Comparison of ENCODE assay signal across 8 mouse cellular contexts in genomic region chr5:25498821-25499422, GRCm38 (mm10). TPM values are rescaled to one million over a fixed set of nuclear protein-coding genes. Genes with fewer than 3 reads are reported as not detected.
DNase-seq lines count a peak whose midpoint lies in the region; ATAC-seq lines count a peak whose summit lies in the region.

No protein-coding gene starts in this region.

- H3K9ac ChIP-seq in forebrain, embryonic 14.5 days (ENCODE audit: low read length) = peak overlapping the region; percentile 97
- peak overlapping the region; percentile 96 for H3K9ac ChIP-seq in hindbrain, embryonic 13.5 days
- H3K9ac ChIP-seq in midbrain, embryonic 16.5 days (ENCODE audit: low read depth, low read length) = peak overlapping the region; percentile 97

- no peaks in the 10 kb centered on the region for H3K9me3 ChIP-seq in forebrain, embryonic 14.5 days (replicated peaks; ENCODE audit: control insufficient read depth, low read length)
- H3K9me3 ChIP-seq in hindbrain, embryonic 13.5 days = no peaks in the 10 kb centered on the region
- H3K9me3 ChIP-seq in midbrain, embryonic 16.5 days (replicated peaks; ENCODE audit: control insufficient read depth, low read length, poor library complexity, severe bottlenecking) = no peaks in the 10 kb centered on the region

- H3K27ac ChIP-seq in forebrain, embryonic 14.5 days (ENCODE audit: low read depth, low read length) = peak overlapping the region; percentile 99
- peak overlapping the region; percentile 100 for H3K27ac ChIP-seq in hindbrain, embryonic 13.5 days
- peak overlapping the region; percentile 99 for H3K27ac ChIP-seq in midbrain, embryonic 16.5 days (ENCODE audit: low read length)

- peak; percentile 86 for ATAC-seq in forebrain, embryonic 14.5 days
- peak; percentile 87 for ATAC-seq in hindbrain, embryonic 13.5 days (ENCODE audit: low FRiP score)
- peak; percentile 86 for ATAC-seq in midbrain, embryonic 16.5 days

- peak; percentile 35 to 69 for DNase-seq in cerebellum, postnatal 4 days (ENCODE audit: low spot score in 2 of 2)
- DNase-seq in cerebellum, postnatal 25 days = no peak
- DNase-seq in adrenal gland, postnatal 25 days = peak; percentile 86
- DNase-seq in forebrain, embryonic 14.5 days (ENCODE audit: low spot score) = peak; percentile 85
- DNase-seq in liver = peak; percentile 82
- peak; percentile 86 for DNase-seq in testis, postnatal 14 days (ENCODE audit: low spot score)

- H3K27me3 ChIP-seq in forebrain, embryonic 14.5 days (replicated peaks; ENCODE audit: control insufficient read depth, insufficient read depth, low read length) = no peaks in the 10 kb centered on the region
- H3K27me3 ChIP-seq in hindbrain, embryonic 13.5 days = no peaks in the 10 kb centered on the region
- no peaks in the 10 kb centered on the region for H3K27me3 ChIP-seq in midbrain, embryonic 16.5 days (ENCODE audit: control insufficient read depth, insufficient read depth, low read depth, low read length)

- H3K4me2 ChIP-seq in forebrain, embryonic 14.5 days (ENCODE audit: low read length) = peak overlapping the region; percentile 74
- H3K4me2 ChIP-seq in hindbrain, embryonic 13.5 days = peak overlapping the region; percentile 67
- peak overlapping the region; percentile 75 for H3K4me2 ChIP-seq in midbrain, embryonic 16.5 days (ENCODE audit: low read length)

- H3K4me3 ChIP-seq in forebrain, embryonic 14.5 days (ENCODE audit: low read depth, low read length) = peak overlapping the region; percentile 95
- H3K4me3 ChIP-seq in hindbrain, embryonic 13.5 days = peak overlapping the region; percentile 97
- peak overlapping the region; percentile 82 for H3K4me3 ChIP-seq in midbrain, embryonic 16.5 days (ENCODE audit: low read depth, low read length)

- WGBS in forebrain, embryonic 14.5 days = 0% methylated on average over 40 of the region's 87 CpGs
- under 1% methylated on average over 53 of the region's 87 CpGs for WGBS in hindbrain, embryonic 13.5 days
- WGBS in midbrain, embryonic 16.5 days = under 1% methylated on average over 40 of the region's 87 CpGs

- H3K4me1 ChIP-seq in forebrain, embryonic 14.5 days (ENCODE audit: control insufficient read depth, insufficient read depth, low read length) = peaks cover 8% of the 10 kb centered on the region
- peaks cover 19% of the 10 kb centered on the region for H3K4me1 ChIP-seq in hindbrain, embryonic 13.5 days (replicated peaks)
- H3K4me1 ChIP-seq in midbrain, embryonic 16.5 days (ENCODE audit: control insufficient read depth, insufficient read depth, low read length) = peaks cover 25% of the 10 kb centered on the region

- H3K36me3 ChIP-seq in forebrain, embryonic 14.5 days (ENCODE audit: control insufficient read depth, insufficient read depth, low read length) = no peaks in the 10 kb centered on the region
- no peaks in the 10 kb centered on the region for H3K36me3 ChIP-seq in hindbrain, embryonic 13.5 days
- no peaks in the 10 kb centered on the region for H3K36me3 ChIP-seq in midbrain, embryonic 16.5 days (ENCODE audit: control insufficient read depth, insufficient read depth, low read length)

RNA-seq across cellular contexts. Expression of gene Kmt2c, which starts 0.3 kb away (rescaled TPM):
- 61.9 and 69.2 TPM in 2 replicates for total RNA-seq in adrenal gland, postnatal 25 days (2021)
- 22.6 and 30.3 TPM in 2 replicates for polyA plus RNA-seq in forebrain, embryonic 14.5 days (2014; fragmentation: Nextera tagmentation; extraction: Ambion mirVana)
- 20.1 and 20.3 TPM in 2 replicates for polyA plus RNA-seq in hindbrain, embryonic 13.5 days (2015; fragmentation: Nextera tagmentation; extraction: Ambion mirVana)
- 15.3 and 19.2 TPM in 2 replicates for polyA plus RNA-seq in midbrain, embryonic 16.5 days (2015; fragmentation: Nextera tagmentation; extraction: Ambion mirVana)

RNA-seq across cellular contexts. Expression of gene Cct8l1, which starts 16.9 kb away (rescaled TPM):
- not detected in 2 replicates for total RNA-seq in adrenal gland, postnatal 25 days (2021)
- polyA plus RNA-seq in forebrain, embryonic 14.5 days (2014; fragmentation: Nextera tagmentation; extraction: Ambion mirVana) = not detected in 2 replicates
- polyA plus RNA-seq in hindbrain, embryonic 13.5 days (2015; fragmentation: Nextera tagmentation; extraction: Ambion mirVana) = 0.13 TPM in 2 replicates
- polyA plus RNA-seq in midbrain, embryonic 16.5 days (2015; fragmentation: Nextera tagmentation; extraction: Ambion mirVana) = 0.13 TPM in 1 of 2 replicates, not detected in the other

Comparison
In these comparisons a context has a peak if more than half of its experiments do, and no peak if none do; other contexts are left out.
1. DNase-seq: peak in cerebellum, postnatal 4 days (2 of 2), adrenal gland, postnatal 25 days (single experiment), forebrain, embryonic 14.5 days (single experiment), liver (single experiment) and testis, postnatal 14 days (single experiment); none in cerebellum, postnatal 25 days (0 of 2).
2. Peak in every context shown above with its lines, with median percentiles within 50 percentile points of each other: ATAC-seq, H3K27ac ChIP-seq, H3K4me2 ChIP-seq, H3K4me3 ChIP-seq and H3K9ac ChIP-seq.